Mouse (Mus musculus): Measurements from ENCODE around the gene 4921509C19Rik.

DNA sequence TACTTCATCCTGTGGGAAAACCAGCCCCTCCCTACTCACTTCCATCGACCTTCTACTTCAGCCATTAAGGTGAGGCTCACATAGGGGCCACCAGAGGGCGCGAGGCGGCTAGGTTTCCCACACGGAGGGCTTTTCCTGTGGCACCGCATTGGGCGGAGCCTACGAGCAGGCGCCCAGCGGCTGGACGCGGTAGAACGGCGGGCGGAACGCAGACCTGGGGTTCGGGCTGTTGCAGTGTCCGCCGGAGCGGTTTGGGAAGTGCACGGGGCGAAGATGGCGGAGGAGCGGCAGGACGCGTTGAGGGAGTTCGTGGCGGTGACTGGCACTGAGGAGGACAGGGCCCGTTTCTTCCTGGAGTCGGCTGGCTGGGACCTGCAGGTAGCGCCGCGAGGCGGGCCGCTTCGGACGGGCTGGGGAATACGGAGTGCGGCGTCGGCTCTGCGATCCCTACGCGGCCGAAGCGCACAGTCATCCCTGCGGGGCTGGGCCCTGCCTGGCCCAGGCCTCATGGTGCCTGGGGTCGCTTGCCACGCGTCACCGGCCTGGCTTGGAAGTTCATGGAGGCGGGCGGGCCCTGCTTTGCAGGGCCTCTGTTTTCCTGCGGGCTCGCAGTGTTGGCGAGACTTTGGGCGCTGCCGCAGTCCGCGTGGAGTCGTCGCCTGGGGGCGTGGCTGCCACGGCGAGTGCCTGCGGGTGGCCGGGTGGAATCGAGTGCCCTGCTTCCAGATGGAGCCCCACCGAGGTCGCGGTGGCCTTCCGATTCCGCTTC is 18.3 kb upstream of the 4921509C19Rik start, which contains the start of gene Nsfl1c:
- TF ChIP-seq CTCF (IDR thresholded peaks at IDR 0.05; ENCODE audit: borderline replicate concordance, control insufficient read depth, extremely low read depth, insufficient read depth, low read length, poor library complexity) (peak; percentile 98), POLR2A (IDR thresholded peaks at IDR 0.05; ENCODE audit: control insufficient read depth, extremely low read depth, insufficient read depth, low read length, poor library complexity) (peak; percentile 73)
